Mouse (Mus musculus): Measurements from ENCODE around the gene Tiam2. TPM values are rescaled to one million over a fixed set of nuclear protein-coding genes. Genes with fewer than 3 reads are reported as not detected.

The Tiam2 gene
- polyA plus RNA-seq, 1 experiment from 2014 or later, result 12.0 TPM

DNA sequence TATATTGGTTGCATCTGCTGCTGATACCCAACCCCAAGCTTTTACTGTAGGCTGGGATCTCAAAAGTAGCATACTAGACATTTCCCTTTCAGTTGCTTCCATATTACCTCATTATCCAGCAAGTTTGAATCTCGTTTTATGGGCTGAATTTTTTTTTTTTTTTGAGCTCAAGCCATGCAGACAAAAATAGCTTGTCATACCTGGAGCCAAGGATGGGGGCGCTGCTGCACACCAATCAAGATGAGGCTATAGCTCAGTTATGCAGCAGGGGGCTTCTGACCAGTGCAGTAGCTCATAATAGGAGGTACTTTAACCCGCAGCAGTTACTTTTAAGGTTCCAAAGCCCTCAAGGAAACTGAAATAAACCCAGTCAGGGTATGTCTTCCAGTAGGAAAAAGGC is 171.7 kb downstream of the Tiam2 start:
- ATAC-seq (ENCODE audit: low FRiP score), result no peak

DNA sequence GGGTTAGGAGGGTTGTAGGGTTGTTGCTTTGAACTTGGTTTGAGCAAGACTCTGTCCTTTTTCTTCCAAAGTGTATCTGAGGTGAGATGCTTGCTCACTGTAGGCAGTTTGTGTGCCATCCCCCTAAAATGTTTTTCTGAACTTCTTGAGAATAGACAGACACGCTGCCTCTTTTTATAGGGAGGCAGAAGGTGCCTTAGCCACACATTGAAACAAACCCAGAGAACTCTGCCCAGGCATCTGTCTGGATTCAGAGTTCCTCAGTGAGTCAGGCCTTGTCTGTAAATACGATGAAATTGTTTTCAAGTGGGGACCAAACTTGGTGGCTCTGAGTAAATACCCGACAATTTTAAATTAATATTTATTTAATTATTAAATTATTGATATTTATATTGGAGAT is 172.2 kb downstream of the Tiam2 start:
- no peaks in the 10 kb centered on the region for H3K27me3 ChIP-seq
- H3K4me3 ChIP-seq, result no peak overlapping the region
- ATAC-seq (ENCODE audit: low FRiP score), result no peak
- no peak overlapping the region for H3K4me2 ChIP-seq (replicated peaks)
- H3K9me3 ChIP-seq (replicated peaks), result no peaks in the 10 kb centered on the region
- no peak overlapping the region for H3K9ac ChIP-seq
- WGBS, result 93% methylated on average over 3 of the region's 3 CpGs
- H3K4me1 ChIP-seq, result no peaks in the 10 kb centered on the region
- H3K36me3 ChIP-seq, result no peaks in the 10 kb centered on the region
- no peak overlapping the region for H3K27ac ChIP-seq

More for the DNA sequence above, 171.7 kb downstream of the Tiam2 start:
- H3K36me3 ChIP-seq, result no peaks in the 10 kb centered on the region
- no peaks in the 10 kb centered on the region for H3K4me1 ChIP-seq
- 30% methylated on average over 3 of the region's 3 CpGs for WGBS
- H3K4me2 ChIP-seq (replicated peaks), result no peak overlapping the region
- H3K27me3 ChIP-seq, result no peaks in the 10 kb centered on the region
- H3K9ac ChIP-seq, result no peak overlapping the region
- H3K9me3 ChIP-seq (replicated peaks), result no peaks in the 10 kb centered on the region
- no peak overlapping the region for H3K4me3 ChIP-seq
- no peak overlapping the region for H3K27ac ChIP-seq

DNA sequence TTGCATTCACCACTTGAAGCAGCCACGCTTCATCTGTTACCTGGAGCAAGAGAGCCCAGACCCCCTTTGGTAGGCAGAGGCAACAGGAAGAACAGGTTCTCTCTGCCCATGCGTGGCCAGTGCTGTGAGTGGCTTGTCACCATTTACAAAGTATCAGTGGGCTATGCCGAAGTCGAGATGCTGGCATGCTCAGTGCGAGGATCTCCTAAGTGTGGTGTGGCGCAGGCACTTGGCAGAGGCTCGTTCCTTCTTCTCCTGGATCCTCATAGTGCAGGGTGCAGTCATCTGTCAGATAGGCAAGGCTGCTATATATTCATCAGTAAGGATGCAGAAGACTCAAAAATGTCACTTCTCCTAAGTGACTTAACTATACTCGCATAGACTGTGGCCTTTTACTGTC is 173.1 kb downstream of the Tiam2 start:
- H3K36me3 ChIP-seq, result no peaks in the 10 kb centered on the region
- no peaks in the 10 kb centered on the region for H3K9me3 ChIP-seq (replicated peaks)
- no peaks in the 10 kb centered on the region for H3K4me1 ChIP-seq
- ATAC-seq (ENCODE audit: low FRiP score), result no peak
- H3K4me2 ChIP-seq (replicated peaks), result no peak overlapping the region
- no peak overlapping the region for H3K9ac ChIP-seq
- no peak overlapping the region for H3K27ac ChIP-seq
- H3K4me3 ChIP-seq, result no peak overlapping the region
- 92% methylated on average over 8 of the region's 8 CpGs for WGBS
- no peaks in the 10 kb centered on the region for H3K27me3 ChIP-seq

DNA sequence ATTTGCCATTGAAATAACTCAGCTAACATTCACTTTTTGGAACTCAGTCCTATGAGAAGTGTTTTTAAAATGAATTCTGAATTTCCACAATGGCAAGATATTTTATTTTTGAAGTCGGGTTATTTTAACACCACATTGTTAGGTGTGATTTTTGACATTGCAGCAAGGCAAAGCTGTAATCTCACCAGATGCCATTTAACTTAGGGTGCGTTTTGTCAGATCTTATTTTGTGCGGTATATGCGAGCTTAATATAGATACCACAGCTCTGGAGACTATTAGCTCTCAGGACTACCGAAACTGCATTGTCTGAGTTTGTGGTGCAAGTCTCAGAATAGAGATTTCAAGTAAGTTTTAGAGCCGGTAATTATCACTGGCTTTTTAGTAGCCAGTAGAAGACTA is 173.7 kb downstream of the Tiam2 start:
- WGBS, result 95% methylated on average over 6 of the region's 6 CpGs
- no peak overlapping the region for H3K27ac ChIP-seq

DNA sequence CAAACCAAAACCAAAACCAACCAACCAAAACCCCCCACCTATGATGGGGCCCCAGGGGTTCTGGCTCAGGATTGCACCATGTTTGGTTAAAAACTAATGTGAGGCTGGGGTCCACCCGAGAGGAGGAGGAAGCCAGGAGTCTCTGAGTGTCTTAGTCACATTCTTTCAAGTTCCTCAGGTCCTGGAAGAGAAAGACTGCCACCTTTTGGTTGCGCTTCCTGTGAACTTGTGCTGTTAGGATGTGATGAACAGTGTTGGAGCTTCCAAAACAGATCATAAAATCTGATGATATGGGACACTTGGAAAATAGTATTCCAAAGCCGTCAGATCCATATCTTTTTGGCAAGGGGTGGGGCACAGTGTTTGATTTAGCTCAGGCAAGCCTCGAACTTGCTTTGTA is 174.6 kb downstream of the Tiam2 start:
- Histone ChIP-seq H3K27me3 (no peaks in the 10 kb centered on the region), H3K4me2 (replicated peaks) (no peak overlapping the region), H3K27ac (no peak overlapping the region), H3K9ac (no peak overlapping the region), H3K36me3 (no peaks in the 10 kb centered on the region), H3K4me1 (no peaks in the 10 kb centered on the region), H3K4me3 (no peak overlapping the region), H3K9me3 (replicated peaks) (no peaks in the 10 kb centered on the region)
- 86% methylated on average over 4 of the region's 4 CpGs for WGBS
- ATAC-seq (ENCODE audit: low FRiP score), result no peak

More for the DNA sequence above, 173.7 kb downstream of the Tiam2 start:
- H3K36me3 ChIP-seq, result no peaks in the 10 kb centered on the region
- H3K9ac ChIP-seq, result no peak overlapping the region
- H3K4me3 ChIP-seq, result no peak overlapping the region
- H3K9me3 ChIP-seq (replicated peaks), result no peaks in the 10 kb centered on the region
- H3K4me2 ChIP-seq (replicated peaks), result no peak overlapping the region
- ATAC-seq (ENCODE audit: low FRiP score), result no peak
- no peaks in the 10 kb centered on the region for H3K27me3 ChIP-seq
- H3K4me1 ChIP-seq, result no peaks in the 10 kb centered on the region

DNA sequence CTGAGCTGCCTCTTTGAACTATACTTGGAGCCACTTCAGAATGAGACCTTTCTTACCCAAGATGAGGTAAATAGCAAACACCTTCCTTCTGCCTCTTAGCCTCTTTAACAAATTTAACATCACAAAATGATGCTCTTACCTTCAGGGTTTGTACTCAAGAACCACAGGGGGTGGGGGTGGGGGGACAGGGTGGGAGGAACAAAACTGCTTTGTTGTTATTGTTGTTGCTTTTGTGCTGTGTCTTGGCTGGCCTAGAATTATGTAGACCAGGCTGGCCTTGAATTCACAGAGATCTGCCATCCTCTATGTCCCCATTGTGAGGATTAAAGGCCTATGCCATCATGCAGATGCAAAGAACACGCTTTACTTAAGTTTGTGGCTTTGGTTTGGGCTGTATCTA is 179.3 kb downstream of the Tiam2 start:
- Histone ChIP-seq H3K27me3 (no peaks in the 10 kb centered on the region), H3K9me3 (replicated peaks) (no peaks in the 10 kb centered on the region), H3K4me3 (no peak overlapping the region), H3K9ac (no peak overlapping the region), H3K27ac (no peak overlapping the region), H3K36me3 (no peaks in the 10 kb centered on the region), H3K4me1 (no peaks in the 10 kb centered on the region), H3K4me2 (replicated peaks) (no peak overlapping the region)
- 83% methylated on average over 1 of the region's 1 CpGs for WGBS
- no peak for ATAC-seq (ENCODE audit: low FRiP score)

DNA sequence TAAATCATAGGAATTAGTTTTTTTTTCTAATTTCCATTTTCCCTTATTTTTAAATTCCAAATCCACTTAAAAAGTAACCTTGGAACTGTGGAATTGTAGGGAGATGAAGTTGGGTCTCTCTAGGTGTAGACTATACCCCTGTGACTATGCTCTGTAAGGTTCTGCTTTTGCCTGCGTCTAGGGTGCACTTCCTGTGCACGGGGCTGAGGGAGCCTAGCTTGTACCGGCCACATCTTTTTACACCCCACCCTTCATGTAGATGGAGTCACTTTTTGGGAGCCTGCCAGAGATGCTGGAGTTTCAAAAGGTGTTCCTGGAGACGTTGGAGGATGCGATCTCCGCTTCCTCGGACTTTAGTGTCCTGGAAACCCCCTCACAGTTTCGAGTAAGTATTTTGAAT is 180.1 kb downstream of the Tiam2 start:
- no peaks in the 10 kb centered on the region for H3K36me3 ChIP-seq
- H3K4me1 ChIP-seq, result no peaks in the 10 kb centered on the region
- H3K27ac ChIP-seq, result no peak overlapping the region
- 83% methylated on average over 8 of the region's 8 CpGs for WGBS
- no peak overlapping the region for H3K4me3 ChIP-seq
- H3K9me3 ChIP-seq (replicated peaks), result no peaks in the 10 kb centered on the region
- ATAC-seq (ENCODE audit: low FRiP score), result no peak
- H3K27me3 ChIP-seq, result no peaks in the 10 kb centered on the region
- H3K9ac ChIP-seq, result no peak overlapping the region
- H3K4me2 ChIP-seq (replicated peaks), result no peak overlapping the region

DNA sequence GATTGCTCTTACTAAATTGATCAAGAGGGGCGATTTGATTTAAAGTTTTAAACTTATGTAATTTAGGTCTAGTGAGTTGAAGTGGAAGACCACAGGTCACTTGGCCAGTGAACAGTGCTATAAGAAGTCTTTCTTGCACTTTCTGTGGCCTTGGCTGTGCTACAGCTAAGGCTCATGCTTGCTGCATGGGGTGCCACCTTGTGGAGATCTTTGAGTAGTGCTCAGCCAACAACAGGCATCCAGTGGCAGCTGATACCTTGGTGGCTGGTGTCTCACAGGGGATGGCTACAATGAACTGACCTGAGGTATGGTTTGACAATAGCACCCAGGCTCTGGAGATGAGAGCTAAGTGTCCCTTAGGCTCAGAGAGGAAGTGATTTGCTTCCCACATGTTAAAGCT is 183.5 kb downstream of the Tiam2 start:
- no peak overlapping the region for H3K4me2 ChIP-seq (replicated peaks)
- no peaks in the 10 kb centered on the region for H3K4me1 ChIP-seq
- H3K27me3 ChIP-seq, result no peaks in the 10 kb centered on the region
- ATAC-seq (ENCODE audit: low FRiP score), result no peak
- no peaks in the 10 kb centered on the region for H3K36me3 ChIP-seq
- 15% methylated on average over 1 of the region's 1 CpGs for WGBS
- no peak overlapping the region for H3K4me3 ChIP-seq
- H3K9me3 ChIP-seq (replicated peaks), result no peaks in the 10 kb centered on the region
- no peak overlapping the region for H3K27ac ChIP-seq
- H3K9ac ChIP-seq, result no peak overlapping the region

DNA sequence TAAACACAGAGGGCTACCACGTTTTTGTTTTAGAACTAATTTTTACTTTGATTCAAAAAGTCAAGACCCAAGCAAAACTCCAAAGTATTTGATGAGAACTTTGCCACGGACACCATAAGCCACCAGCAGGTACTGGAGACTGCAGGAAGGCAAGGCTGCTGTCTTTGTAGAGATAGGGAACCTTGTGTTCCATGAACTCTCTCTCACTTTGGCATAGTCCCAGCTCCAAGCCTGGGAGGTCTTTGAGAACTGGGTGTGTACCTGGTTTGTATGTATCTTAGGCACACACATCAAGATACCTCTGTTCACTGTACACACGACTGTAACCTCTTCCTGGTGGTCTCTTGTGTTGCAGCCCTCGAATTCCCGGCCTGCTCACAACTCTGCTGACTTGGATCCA is 187.9 kb downstream of the Tiam2 start:
- 0 out of 2 replicates have a peak, but pooled peaks cover 3% of the 10 kb centered on the region for H3K4me1 ChIP-seq
- ATAC-seq (ENCODE audit: low FRiP score), result no peak
- H3K9me3 ChIP-seq (replicated peaks), result no peaks in the 10 kb centered on the region
- H3K27ac ChIP-seq, result no peak overlapping the region
- H3K9ac ChIP-seq, result no peak overlapping the region
- H3K36me3 ChIP-seq, result peaks cover 5% of the 10 kb centered on the region; the same call in 1 of the 2 replicates
- H3K27me3 ChIP-seq, result no peaks in the 10 kb centered on the region
- 90% methylated on average over 5 of the region's 5 CpGs for WGBS
- H3K4me2 ChIP-seq (replicated peaks), result no peak overlapping the region
- no peak overlapping the region for H3K4me3 ChIP-seq

DNA sequence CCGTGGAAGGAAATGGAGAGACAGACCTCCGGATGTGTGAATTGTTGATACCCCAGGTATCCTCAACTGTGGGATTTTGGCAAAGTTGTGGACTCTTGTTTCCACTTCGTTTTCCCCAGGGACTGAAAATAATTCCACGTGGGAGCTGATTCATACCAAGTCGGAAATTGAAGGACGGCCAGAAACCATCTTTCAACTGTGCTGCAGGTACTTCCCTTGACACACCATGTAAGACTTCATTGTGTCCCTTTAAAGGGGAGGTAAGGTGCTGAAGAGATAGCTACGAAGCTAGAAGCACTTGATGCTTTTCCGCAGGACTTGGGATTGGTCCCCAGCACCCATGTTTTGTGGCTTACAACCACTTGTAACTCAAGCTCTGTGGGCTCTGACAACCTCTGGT is 189.5 kb downstream of the Tiam2 start:
- Histone ChIP-seq H3K9me3 (replicated peaks) (no peaks in the 10 kb centered on the region), H3K9ac (no peak overlapping the region), H3K4me1 (0 out of 2 replicates have a peak, but pooled peaks cover 3% of the 10 kb centered on the region), H3K27ac (no peak overlapping the region), H3K27me3 (no peaks in the 10 kb centered on the region), H3K36me3 (peaks cover 6% of the 10 kb centered on the region; the same call in 1 of the 2 replicates), H3K4me3 (no peak overlapping the region), H3K4me2 (replicated peaks) (no peak overlapping the region)
- 89% methylated on average over 8 of the region's 8 CpGs for WGBS
- no peak for ATAC-seq (ENCODE audit: low FRiP score)

DNA sequence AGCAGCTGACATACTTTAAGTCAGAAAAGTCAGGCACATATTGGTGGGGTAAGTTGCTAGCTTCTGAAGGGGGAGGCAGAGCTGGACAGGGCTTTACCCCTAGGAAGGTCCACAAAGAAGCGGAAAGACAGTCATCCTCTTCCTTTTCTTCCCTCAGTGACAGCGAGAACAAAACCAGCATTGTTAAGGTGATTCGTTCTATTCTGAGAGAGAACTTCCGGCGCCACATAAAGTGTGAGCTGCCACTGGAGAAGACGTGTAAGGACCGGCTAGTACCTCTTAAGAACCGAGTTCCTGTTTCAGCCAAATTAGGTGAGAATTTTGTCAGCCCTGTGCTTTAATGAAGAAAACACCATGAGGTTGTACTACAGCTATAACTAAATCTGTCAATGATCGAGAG is 190.0 kb downstream of the Tiam2 start:
- H3K4me1 ChIP-seq, result 0 out of 2 replicates have a peak, but pooled peaks cover 3% of the 10 kb centered on the region
- no peak overlapping the region for H3K9ac ChIP-seq
- 31% methylated on average over 9 of the region's 9 CpGs for WGBS
- no peak for ATAC-seq (ENCODE audit: low FRiP score)
- no peak overlapping the region for H3K4me2 ChIP-seq (replicated peaks)
- no peak overlapping the region for H3K4me3 ChIP-seq
- no peaks in the 10 kb centered on the region for H3K9me3 ChIP-seq (replicated peaks)
- H3K27ac ChIP-seq, result no peak overlapping the region
- H3K36me3 ChIP-seq, result peaks cover 6% of the 10 kb centered on the region; the same call in 1 of the 2 replicates
- no peaks in the 10 kb centered on the region for H3K27me3 ChIP-seq

DNA sequence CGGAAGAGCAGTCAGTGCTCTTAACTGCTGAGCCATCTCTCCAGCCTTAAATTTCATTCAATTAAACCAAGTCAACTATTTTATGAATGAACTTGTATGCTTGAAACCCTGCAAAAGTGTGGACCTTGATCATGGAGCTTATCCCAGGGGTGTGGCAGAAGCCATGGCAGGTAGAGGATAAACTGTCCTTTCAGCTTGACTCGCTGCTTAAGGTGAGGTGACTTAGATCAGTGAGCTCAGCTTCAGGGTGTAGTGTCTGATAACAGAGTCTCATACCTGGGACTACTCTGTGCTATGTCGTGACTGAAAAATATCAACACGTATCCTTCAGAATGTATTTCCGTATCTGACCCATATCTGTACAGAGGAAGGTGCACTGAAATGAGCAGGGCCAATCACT is 194.0 kb downstream of the Tiam2 start:
- ATAC-seq (ENCODE audit: low FRiP score), result no peak
- H3K27me3 ChIP-seq, result no peaks in the 10 kb centered on the region
- H3K4me3 ChIP-seq, result no peak overlapping the region
- peaks cover 6% of the 10 kb centered on the region; the same call in 1 of the 2 replicates for H3K36me3 ChIP-seq
- 96% methylated on average over 5 of the region's 5 CpGs for WGBS
- no peaks in the 10 kb centered on the region for H3K9me3 ChIP-seq (replicated peaks)
- H3K27ac ChIP-seq, result no peak overlapping the region
- H3K4me2 ChIP-seq (replicated peaks), result no peak overlapping the region
- no peak overlapping the region for H3K9ac ChIP-seq
- 0 out of 2 replicates have a peak, but pooled peaks cover 3% of the 10 kb centered on the region for H3K4me1 ChIP-seq

DNA sequence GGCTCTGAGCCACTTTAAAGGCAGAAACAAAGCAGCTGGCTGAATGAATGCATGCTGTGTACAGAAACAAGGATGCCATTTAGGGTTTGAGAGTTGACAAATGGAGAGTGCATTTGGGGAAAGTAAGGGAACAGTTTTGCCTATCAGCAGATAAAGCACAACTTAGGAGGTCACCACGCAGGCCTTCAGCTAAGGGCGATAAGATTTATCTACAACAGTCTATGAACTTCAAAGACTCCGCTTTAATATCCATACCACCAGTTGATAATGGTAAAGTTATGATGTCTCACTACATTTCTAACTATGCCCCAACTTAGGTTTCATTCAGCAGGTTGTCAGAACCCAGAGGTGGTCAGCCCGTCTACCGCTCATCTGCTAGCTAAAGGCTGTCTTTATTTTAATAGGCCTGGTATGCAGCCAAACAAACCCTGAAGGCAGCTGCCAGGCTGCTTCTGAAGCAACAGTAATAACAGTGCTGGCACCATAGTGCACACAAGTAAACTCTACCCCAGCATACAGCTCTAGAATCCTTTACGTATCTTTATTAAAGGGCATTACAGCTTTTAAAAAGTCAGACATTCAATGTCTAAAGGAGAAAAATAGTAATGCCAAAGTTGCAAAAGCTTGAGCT is 201.6 kb downstream of the Tiam2 start:
- no peak for ATAC-seq (ENCODE audit: low FRiP score)
- peaks cover 8% of the 10 kb centered on the region; the same call in 1 of the 2 replicates for H3K36me3 ChIP-seq
- H3K27me3 ChIP-seq, result no peaks in the 10 kb centered on the region
- no peak overlapping the region for H3K4me2 ChIP-seq (replicated peaks)
- H3K4me3 ChIP-seq, result no peak overlapping the region
- H3K4me1 ChIP-seq, result 0 out of 2 replicates have a peak, but pooled peaks cover 3% of the 10 kb centered on the region
- H3K9me3 ChIP-seq (replicated peaks), result no peaks in the 10 kb centered on the region
- 85% methylated on average over 6 of the region's 6 CpGs for WGBS
- H3K27ac ChIP-seq, result no peak overlapping the region
- no peak overlapping the region for H3K9ac ChIP-seq
